8 mouse cellular contexts compared by ENCODE assay signal in genomic region chr16:30187400-30187799, GRCm38 (mm10).
DNase-seq lines count a peak whose midpoint lies in the region; ATAC-seq and TF ChIP-seq lines count a peak whose summit lies in the region.

No protein-coding gene starts in this region.

- H3K4me2 ChIP-seq in limb, embryonic 15.5 days = peak overlapping the region; percentile 54

- no peak for TF ChIP-seq POLR2A in embryonic fibroblast, embryonic 13.5 days (IDR thresholded peaks at IDR 0.05; ENCODE audit: low read depth, low read length)

- WGBS in limb, embryonic 15.5 days = 30% methylated on average over 9 of the region's 9 CpGs

- DNase-seq in splenic B cell, adult 2 months (ENCODE audit: low read depth, low spot score) = peak; percentile 19
- no peak for DNase-seq in right cerebral cortex, postnatal 14 days
- no peak for DNase-seq in frontal cortex, postnatal 14 days (ENCODE audit: low spot score in 2 of 2)

- H3K4me3 ChIP-seq in megakaryocyte, embryonic 14.5 days (replicated peaks) = peak overlapping the region; percentile 91
- peak overlapping the region; percentile 15 for H3K4me3 ChIP-seq in embryonic fibroblast, embryonic 13.5 days (ENCODE audit: insufficient read depth, low read length)
- no peak overlapping the region; the same call in 1 of the 2 replicates for H3K4me3 ChIP-seq in limb, embryonic 15.5 days

- H3K9ac ChIP-seq in limb, embryonic 15.5 days = no peak overlapping the region

- H3K27ac ChIP-seq in embryonic fibroblast, embryonic 13.5 days (ENCODE audit: insufficient read depth, low read length) = peak overlapping the region; percentile 82
- H3K27ac ChIP-seq in limb, embryonic 15.5 days = peak overlapping the region; percentile 79

- no peaks in the 10 kb centered on the region for H3K9me3 ChIP-seq in megakaryocyte, embryonic 14.5 days
- H3K9me3 ChIP-seq in limb, embryonic 15.5 days = no peaks in the 10 kb centered on the region

- peaks cover 5% of the 10 kb centered on the region for H3K27me3 ChIP-seq in megakaryocyte, embryonic 14.5 days (replicated peaks)
- H3K27me3 ChIP-seq in limb, embryonic 15.5 days = no peaks in the 10 kb centered on the region
- no peaks in the 10 kb centered on the region for H3K27me3 ChIP-seq in splenic B cell, adult 2 months (ENCODE audit: control insufficient read depth, insufficient read depth, low read length, poor library complexity, severe bottlenecking)

- H3K36me3 ChIP-seq in megakaryocyte, embryonic 14.5 days (replicated peaks; ENCODE audit: low read length) = no peaks in the 10 kb centered on the region
- no peaks in the 10 kb centered on the region for H3K36me3 ChIP-seq in limb, embryonic 15.5 days
- H3K36me3 ChIP-seq in splenic B cell, adult 2 months (ENCODE audit: control insufficient read depth, insufficient read depth, low read length, poor library complexity, severe bottlenecking) = no peaks in the 10 kb centered on the region

- no peak for ATAC-seq in megakaryocyte, adult 5-6 weeks (ENCODE audit: poor library complexity, severe bottlenecking)
- no peak for ATAC-seq in limb, embryonic 15.5 days (ENCODE audit: insufficient number of reproducible peaks, low FRiP score, low TSS enrichment, low read depth)
- no peak for ATAC-seq in erythroblast, adult 5-6 weeks (replicated peaks; ENCODE audit: low FRiP score, poor library complexity, severe bottlenecking)

- H3K4me1 ChIP-seq in megakaryocyte, embryonic 14.5 days = peaks cover 90% of the 10 kb centered on the region
- peaks cover 20% of the 10 kb centered on the region for H3K4me1 ChIP-seq in embryonic fibroblast, embryonic 13.5 days (ENCODE audit: control insufficient read depth, insufficient read depth, low read length)
- peaks cover 70% of the 10 kb centered on the region for H3K4me1 ChIP-seq in limb, embryonic 15.5 days

- no peak for TF ChIP-seq CTCF in embryonic fibroblast, embryonic 13.5 days (IDR thresholded peaks at IDR 0.05; ENCODE audit: borderline replicate concordance, insufficient read depth, low read length)
